Mouse (Mus musculus): ENCODE measurements around the gene Tepsin. TPM values are rescaled to one million over a fixed set of nuclear protein-coding genes. Genes with fewer than 3 reads are reported as not detected.

Tepsin gene
- total RNA-seq, 2 experiments from 2014 or later, result 9.6 to 11.1 TPM

Small RNAs within 50 kb of the gene (microRNA-seq; reads per million reads assigned to microRNA genes)
- gene Gm25948, result 0 reads per million in 2 experiments

Other genes with a start within 250 kb of the Tepsin start
- gene Chmp6, start 185.3 kb downstream of the Tepsin start, total RNA-seq (2021), result 10 to 100 TPM; 36.2 to 36.3 TPM
- 10 to 100 TPM in 1 of 2 experiments, 1 to 10 TPM in 1; 6.9 to 12.7 TPM for gene Baiap2, start 156.0 kb downstream of the Tepsin start, total RNA-seq (2021)
- 1 to 10 TPM; 5.6 to 7.7 TPM for gene Aatk, start 51.6 kb downstream of the Tepsin start, total RNA-seq (2021)
- 10 to 100 TPM; 10.6 to 13.6 TPM for gene Cep131, start 11.9 kb downstream of the Tepsin start, total RNA-seq (2021)
- gene Ndufaf8, start 197 bp upstream of the Tepsin start, total RNA-seq (2021), result 10 to 100 TPM; 49.3 to 61.9 TPM
- 100 to 1,000 TPM; 104 to 116 TPM for gene Slc38a10, start 52.6 kb upstream of the Tepsin start, total RNA-seq (2021)
- gene Bahcc1, start 134.2 kb upstream of the Tepsin start, total RNA-seq (2021), result 10 to 100 TPM in 1 of 2 experiments, 1 to 10 TPM in 1; 8.8 to 14.1 TPM
- gene Actg1, start 249.8 kb upstream of the Tepsin start, total RNA-seq (2021), result 100 to 1,000 TPM; 691 to 703 TPM